Mouse (Mus musculus) embryonic fibroblast, embryonic 13.5 days (primary cell): ENCODE data around the gene Srp54b.
"Not testable (repeated sequence)": the region's sequence is repeated elsewhere in the genome, so short reads cannot be mapped to it uniquely, and the experiment has no call there.

Experiments used
- CTCF ChIP-seq: IDR thresholded peaks from 2 replicates; pipeline ENCODE4 v1.5.1; 2011; ENCODE audit warnings: mild to moderate bottlenecking, control low read depth, low read length, moderate library complexity, borderline replicate concordance; ENCODE audit not compliant: insufficient read depth
- POLR2A ChIP-seq: IDR thresholded peaks from 2 replicates; pipeline ENCODE4 v1.6.1; 2011; ENCODE audit warnings: low read depth, mild to moderate bottlenecking, control low read depth, low read length, moderate library complexity

DNA sequence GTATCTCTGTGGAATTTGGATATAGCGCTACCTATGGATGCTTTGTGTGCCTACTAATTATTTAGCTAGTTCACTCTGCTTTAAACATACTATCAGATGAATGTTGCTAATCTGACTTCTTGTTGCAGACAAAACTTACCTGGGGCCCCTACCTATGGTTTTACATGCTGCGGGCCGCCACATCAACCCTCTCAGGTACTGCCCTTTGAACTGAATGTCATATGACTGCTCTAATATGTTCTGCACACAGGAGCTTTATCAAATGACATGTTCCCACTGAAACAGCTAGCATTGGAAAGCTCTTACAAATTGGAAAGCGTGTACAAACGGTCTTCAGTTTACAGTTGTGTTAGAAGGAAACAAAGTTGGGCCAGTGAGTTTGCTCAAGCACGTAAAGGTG is 19.4 kb upstream of the Srp54b start:
- not testable (repeated sequence) for TF ChIP-seq CTCF, POLR2A
